Mouse (Mus musculus): Measurements from ENCODE around the gene Xlr5a. TPM values are rescaled to one million over a fixed set of nuclear protein-coding genes. Genes with fewer than 3 reads are reported as not detected.
"Not testable (repeated sequence)": the region's sequence is repeated elsewhere in the genome, so short reads cannot be mapped to it uniquely, and the experiment has no call there.

Xlr5a gene
- total and polyA plus RNA-seq, 2 experiments from 2014 or later: not detected

- WGBS: 61% methylated on average over 2 of the region's 2 CpGs
- Histone ChIP-seq H3K4me1 (ENCODE audit: control insufficient read depth, insufficient read depth) (no peaks in the 10 kb centered on the region), H3K27ac (ENCODE audit: low read depth) (no peak overlapping the region), H3K9ac (replicated peaks; ENCODE audit: low read depth, low read length) (no peak overlapping the region), H3K4me3 (ENCODE audit: low read depth, low read length) (no peak overlapping the region), H3K36me3 (replicated peaks; ENCODE audit: control insufficient read depth, insufficient read depth, low read length) (no peaks in the 10 kb centered on the region), H3K4me2 (ENCODE audit: low read depth, low read length) (no peak overlapping the region), H3K27me3 (ENCODE audit: control insufficient read depth, insufficient read depth, low read length) (no peaks in the 10 kb centered on the region), H3K9me3 (replicated peaks; ENCODE audit: control insufficient read depth, low read length) (no peaks in the 10 kb centered on the region)
- ATAC-seq (ENCODE audit: insufficient read depth, low read depth): no peak
- TF ChIP-seq CTCF (IDR thresholded peaks at IDR 0.05; ENCODE audit: low read depth) (no peak), EP300 (IDR thresholded peaks at IDR 0.05; ENCODE audit: low read depth) (no peak)
- DNase-seq (ENCODE audit: low spot score): no peak
Measured at GRCm38 (mm10) chrX:73327215-73327614, 34.4 kb upstream of the Xlr5a start.

- Histone ChIP-seq H3K4me1 (ENCODE audit: control insufficient read depth, insufficient read depth) (no peaks in the 10 kb centered on the region), H3K4me3 (ENCODE audit: low read depth, low read length) (no peak overlapping the region), H3K27me3 (ENCODE audit: control insufficient read depth, insufficient read depth, low read length) (no peaks in the 10 kb centered on the region), H3K9ac (replicated peaks; ENCODE audit: low read depth, low read length) (no peak overlapping the region), H3K4me2 (ENCODE audit: low read depth, low read length) (no peak overlapping the region), H3K36me3 (replicated peaks; ENCODE audit: control insufficient read depth, insufficient read depth, low read length) (no peaks in the 10 kb centered on the region), H3K27ac (ENCODE audit: low read depth) (no peak overlapping the region), H3K9me3 (replicated peaks; ENCODE audit: control insufficient read depth, low read length) (no peaks in the 10 kb centered on the region)
- WGBS: 57% methylated on average over 3 of the region's 3 CpGs
- no peak for TF ChIP-seq CTCF (IDR thresholded peaks at IDR 0.05; ENCODE audit: low read depth)
- no peak for TF ChIP-seq EP300 (IDR thresholded peaks at IDR 0.05; ENCODE audit: low read depth)
- DNase-seq (ENCODE audit: low spot score) (no peak), ATAC-seq (ENCODE audit: insufficient read depth, low read depth) (no peak)
Measured at GRCm38 (mm10) chrX:73321029-73321428, 28.3 kb upstream of the Xlr5a start.

GRCm38 (mm10) chrX:73312522-73312921, 19.7 kb upstream of the Xlr5a start:
- Histone ChIP-seq H3K9me3 (replicated peaks; ENCODE audit: control insufficient read depth, low read length) (no peaks in the 10 kb centered on the region), H3K4me3 (ENCODE audit: low read depth, low read length) (no peak overlapping the region), H3K27me3 (ENCODE audit: control insufficient read depth, insufficient read depth, low read length) (no peaks in the 10 kb centered on the region; the same call in 1 of the 2 replicates), H3K4me2 (ENCODE audit: low read depth, low read length) (no peak overlapping the region), H3K9ac (replicated peaks; ENCODE audit: low read depth, low read length) (no peak overlapping the region), H3K36me3 (replicated peaks; ENCODE audit: control insufficient read depth, insufficient read depth, low read length) (no peaks in the 10 kb centered on the region), H3K27ac (ENCODE audit: low read depth) (no peak overlapping the region), H3K4me1 (ENCODE audit: control insufficient read depth, insufficient read depth) (no peaks in the 10 kb centered on the region)
- no peak for ATAC-seq (ENCODE audit: insufficient read depth, low read depth)
- TF ChIP-seq CTCF (IDR thresholded peaks at IDR 0.05; ENCODE audit: low read depth) (peak; percentile 54), EP300 (IDR thresholded peaks at IDR 0.05; ENCODE audit: low read depth) (no peak)
- 19% methylated on average over 3 of the region's 3 CpGs for WGBS
- peak; percentile 5 for DNase-seq (ENCODE audit: low spot score)

GRCm38 (mm10) chrX:73295745-73296144, 3.0 kb upstream of the Xlr5a start:
- not testable (repeated sequence) for H3K4me2 ChIP-seq (ENCODE audit: low read depth, low read length); H3K36me3 ChIP-seq (replicated peaks; ENCODE audit: control insufficient read depth, insufficient read depth, low read length); H3K4me3 ChIP-seq (ENCODE audit: low read depth, low read length); ATAC-seq (ENCODE audit: insufficient read depth, low read depth); H3K9me3 ChIP-seq (replicated peaks; ENCODE audit: control insufficient read depth, low read length); H3K27me3 ChIP-seq (ENCODE audit: control insufficient read depth, insufficient read depth, low read length); DNase-seq (ENCODE audit: low spot score); H3K4me1 ChIP-seq (ENCODE audit: control insufficient read depth, insufficient read depth); H3K9ac ChIP-seq (replicated peaks; ENCODE audit: low read depth, low read length); H3K27ac ChIP-seq (ENCODE audit: low read depth)
- 44% methylated on average over 7 of the region's 10 CpGs for WGBS

- H3K4me1 ChIP-seq (ENCODE audit: control insufficient read depth, insufficient read depth); H3K4me3 ChIP-seq (ENCODE audit: low read depth, low read length); DNase-seq (ENCODE audit: low spot score); H3K9ac ChIP-seq (replicated peaks; ENCODE audit: low read depth, low read length); ATAC-seq (ENCODE audit: insufficient read depth, low read depth); H3K9me3 ChIP-seq (replicated peaks; ENCODE audit: control insufficient read depth, low read length); H3K27ac ChIP-seq (ENCODE audit: low read depth); H3K4me2 ChIP-seq (ENCODE audit: low read depth, low read length); H3K36me3 ChIP-seq (replicated peaks; ENCODE audit: control insufficient read depth, insufficient read depth, low read length); H3K27me3 ChIP-seq (ENCODE audit: control insufficient read depth, insufficient read depth, low read length): not testable (repeated sequence)
- 79% methylated on average over 14 of the region's 14 CpGs for WGBS
Measured at GRCm38 (mm10) chrX:73265270-73265669, 27.5 kb downstream of the Xlr5a start, which contains the start of gene Xlr3c. Xlr3c (minus strand) TSS chrX:73265390.

- not testable (repeated sequence) for DNase-seq (ENCODE audit: low spot score); H3K27ac ChIP-seq (ENCODE audit: low read depth); H3K4me2 ChIP-seq (ENCODE audit: low read depth, low read length); H3K9me3 ChIP-seq (replicated peaks; ENCODE audit: control insufficient read depth, low read length); H3K9ac ChIP-seq (replicated peaks; ENCODE audit: low read depth, low read length); ATAC-seq (ENCODE audit: insufficient read depth, low read depth); H3K4me1 ChIP-seq (ENCODE audit: control insufficient read depth, insufficient read depth); H3K4me3 ChIP-seq (ENCODE audit: low read depth, low read length); H3K36me3 ChIP-seq (replicated peaks; ENCODE audit: control insufficient read depth, insufficient read depth, low read length); H3K27me3 ChIP-seq (ENCODE audit: control insufficient read depth, insufficient read depth, low read length)
- 90% methylated on average over 1 of the region's 2 CpGs for WGBS
Measured at GRCm38 (mm10) chrX:73262428-73262827, 30.3 kb downstream of the Xlr5a start.

GRCm38 (mm10) chrX:73242821-73243325, 49.9 kb downstream of the Xlr5a start, which contains the start of gene Xlr4c:
Xlr4c (minus strand) TSS chrX:73243130.
- not testable (repeated sequence) for ATAC-seq (ENCODE audit: insufficient read depth, low read depth); H3K4me3 ChIP-seq (ENCODE audit: low read depth, low read length); H3K9ac ChIP-seq (replicated peaks; ENCODE audit: low read depth, low read length); H3K9me3 ChIP-seq (replicated peaks; ENCODE audit: control insufficient read depth, low read length); DNase-seq (ENCODE audit: low spot score); H3K4me1 ChIP-seq (ENCODE audit: control insufficient read depth, insufficient read depth); H3K36me3 ChIP-seq (replicated peaks; ENCODE audit: control insufficient read depth, insufficient read depth, low read length); H3K27ac ChIP-seq (ENCODE audit: low read depth); H3K27me3 ChIP-seq (ENCODE audit: control insufficient read depth, insufficient read depth, low read length); H3K4me2 ChIP-seq (ENCODE audit: low read depth, low read length)
- WGBS: 86% methylated on average over 12 of the region's 14 CpGs
